Mouse (Mus musculus) stomach, embryonic 15.5 days (tissue): Measurements from ENCODE around the gene Prkcg. TPM values are rescaled to one million over a fixed set of nuclear protein-coding genes. Genes with fewer than 3 reads are reported as not detected.

ENCODE experiments used
- ATAC-seq: fragments of 200-750 bp; cut with Nextera tagmentation; 2 replicates; pipeline ENCODE4 v1.8.0; 2017; ENCODE audit warnings: low read depth, moderate number of reproducible peaks, moderate TSS enrichment; ENCODE audit not compliant: insufficient read depth, low FRiP score
- H3K27ac ChIP-seq: fragments of 300-500 bp; sonication (generic); 2 replicates; pipeline ENCODE4 v1.5.1; 2015; ENCODE audit warnings: mild to moderate bottlenecking, inconsistent platforms
- H3K27me3 ChIP-seq: fragments of 300-500 bp; sonication (generic); replicated peaks from 2 replicates; pipeline ENCODE4 v1.6.1; 2015; ENCODE audit warnings: inconsistent platforms
- H3K36me3 ChIP-seq: fragments of 300-500 bp; sonication (generic); 2 replicates; pipeline ENCODE4 v1.6.1; 2015; ENCODE audit warnings: inconsistent platforms
- H3K4me1 ChIP-seq: fragments of 300-500 bp; sonication (generic); 2 replicates; pipeline ENCODE4 v1.6.1; 2015; ENCODE audit warnings: inconsistent platforms
- H3K4me2 ChIP-seq: fragments of 300-500 bp; sonication (generic); 2 replicates; pipeline ENCODE4 v1.6.1; 2015; ENCODE audit warnings: mild to moderate bottlenecking, inconsistent platforms
- H3K4me3 ChIP-seq: fragments of 300-500 bp; sonication (generic); replicated peaks from 2 replicates; pipeline ENCODE4 v1.5.1; 2015; ENCODE audit warnings: inconsistent platforms
- H3K9ac ChIP-seq: fragments of 300-500 bp; sonication (generic); 2 replicates; pipeline ENCODE4 v1.6.1; 2015; ENCODE audit warnings: inconsistent platforms
- H3K9me3 ChIP-seq: fragments of 300-500 bp; sonication (generic); 2 replicates; pipeline ENCODE4 v1.6.1; 2016; ENCODE audit warnings: inconsistent platforms
- WGBS: fragments of 180-500 bp; shearing (Covaris S2); methylation state at CpG from one replicate; pipeline ENCODE4 v1.1.7; 2015; 5-methylcytosine and 5-hydroxymethylcytosine counted together
- polyA plus RNA-seq: library from polyadenylated mRNA; unstranded; fragments of >200 nt; fragmentation: Nextera tagmentation; extraction: Ambion mirVana; gene quantifications from 2 replicates; pipeline ENCODE4 v1.2.1, GENCODE M21; 2015

Prkcg gene
- polyA plus RNA-seq: 0.40 and 0.49 TPM in 2 replicates

GRCm38 (mm10) chr7:3288976-3289970 lies at the start of gene Prkcg, which contains the start of gene Myadm:
Prkcg (plus strand) TSS chr7:3289179.
Myadm (plus strand) TSS chr7:3289080.
- Histone ChIP-seq H3K4me2 (peak within 1 kb of the TSS; percentile 68), H3K27ac (peak within 1 kb of the TSS; percentile 94), H3K4me1 (peaks cover 22% of the 10 kb centered on the region), H3K9ac (peak within 1 kb of the TSS; percentile 52), H3K27me3 (no peaks in the 10 kb centered on the region), H3K4me3 (peak within 1 kb of the TSS; percentile 48), H3K9me3 (no peaks in the 10 kb centered on the region), H3K36me3 (no peaks in the 10 kb centered on the region)
- WGBS: 1% methylated on average over 30 of the region's 30 CpGs
- peak; percentile 40 for ATAC-seq

GRCm38 (mm10) chr7:3239193-3239592 lies 49.8 kb upstream of the Prkcg start:
- Histone ChIP-seq H3K27ac (no peak overlapping the region), H3K4me3 (no peak overlapping the region), H3K4me2 (no peak overlapping the region), H3K4me1 (no peaks in the 10 kb centered on the region), H3K9me3 (no peaks in the 10 kb centered on the region), H3K36me3 (no peaks in the 10 kb centered on the region), H3K9ac (no peak overlapping the region), H3K27me3 (no peaks in the 10 kb centered on the region)
- WGBS: 75% methylated on average over 2 of the region's 2 CpGs
- ATAC-seq: no peak

- Histone ChIP-seq H3K9ac (no peak overlapping the region), H3K27me3 (peaks cover 4% of the 10 kb centered on the region; the same call in 1 of the 2 replicates), H3K4me3 (no peak overlapping the region), H3K36me3 (no peaks in the 10 kb centered on the region), H3K4me1 (peaks cover 3% of the 10 kb centered on the region; the same call in 1 of the 2 replicates), H3K27ac (no peak overlapping the region), H3K9me3 (no peaks in the 10 kb centered on the region), H3K4me2 (no peak overlapping the region)
- 60% methylated on average over 3 of the region's 3 CpGs for WGBS
- no peak for ATAC-seq
Measured at GRCm38 (mm10) chr7:3260701-3261100, 28.3 kb upstream of the Prkcg start.

- H3K4me2 ChIP-seq: no peak overlapping the region
- 59% methylated on average over 4 of the region's 4 CpGs for WGBS
- H3K4me1 ChIP-seq: peaks cover 3% of the 10 kb centered on the region; the same call in 1 of the 2 replicates
- H3K4me3 ChIP-seq: no peak overlapping the region
- no peaks in the 10 kb centered on the region for H3K36me3 ChIP-seq
- H3K27me3 ChIP-seq: peaks cover 4% of the 10 kb centered on the region; the same call in 1 of the 2 replicates
- no peak for ATAC-seq
- H3K27ac ChIP-seq: no peak overlapping the region
- H3K9me3 ChIP-seq: no peaks in the 10 kb centered on the region
- no peak overlapping the region for H3K9ac ChIP-seq
Measured at GRCm38 (mm10) chr7:3261446-3261845, 27.5 kb upstream of the Prkcg start.

GRCm38 (mm10) chr7:3262789-3263188 lies 26.2 kb upstream of the Prkcg start:
- no peaks in the 10 kb centered on the region for H3K36me3 ChIP-seq
- H3K27me3 ChIP-seq: peaks cover 4% of the 10 kb centered on the region; the same call in 1 of the 2 replicates
- peaks cover 3% of the 10 kb centered on the region; the same call in 1 of the 2 replicates for H3K4me1 ChIP-seq
- WGBS: 37% methylated on average over 2 of the region's 2 CpGs
- no peak overlapping the region for H3K9ac ChIP-seq
- H3K4me2 ChIP-seq: no peak overlapping the region
- no peak overlapping the region for H3K27ac ChIP-seq
- no peak overlapping the region for H3K4me3 ChIP-seq
- H3K9me3 ChIP-seq: no peaks in the 10 kb centered on the region
- ATAC-seq: no peak

GRCm38 (mm10) chr7:3264390-3265022 lies 24.5 kb upstream of the Prkcg start:
- no peak overlapping the region for H3K9ac ChIP-seq
- H3K27ac ChIP-seq: no peak overlapping the region
- peak; percentile 27; the same call in 1 of the 2 replicates for ATAC-seq
- WGBS: 25% methylated on average over 22 of the region's 22 CpGs
- H3K36me3 ChIP-seq: no peaks in the 10 kb centered on the region
- peak overlapping the region; percentile 12; the same call in 1 of the 2 replicates for H3K4me3 ChIP-seq
- peaks cover 3% of the 10 kb centered on the region; the same call in 1 of the 2 replicates for H3K4me1 ChIP-seq
- H3K27me3 ChIP-seq: peaks cover 4% of the 10 kb centered on the region; the same call in 1 of the 2 replicates
- peak overlapping the region; percentile 37 for H3K4me2 ChIP-seq
- H3K9me3 ChIP-seq: no peaks in the 10 kb centered on the region

GRCm38 (mm10) chr7:3265311-3265710 lies 23.7 kb upstream of the Prkcg start:
- Histone ChIP-seq H3K27me3 (peaks cover 4% of the 10 kb centered on the region; the same call in 1 of the 2 replicates), H3K27ac (no peak overlapping the region), H3K4me1 (peaks cover 3% of the 10 kb centered on the region; the same call in 1 of the 2 replicates), H3K9me3 (no peaks in the 10 kb centered on the region), H3K36me3 (no peaks in the 10 kb centered on the region), H3K4me2 (no peak overlapping the region; the same call in 1 of the 2 replicates), H3K9ac (no peak overlapping the region), H3K4me3 (no peak overlapping the region)
- no peak for ATAC-seq
- WGBS: 56% methylated on average over 6 of the region's 6 CpGs

GRCm38 (mm10) chr7:3267261-3267660 lies 21.7 kb upstream of the Prkcg start:
- peaks cover 4% of the 10 kb centered on the region; the same call in 1 of the 2 replicates for H3K27me3 ChIP-seq
- no peak overlapping the region for H3K9ac ChIP-seq
- no peak overlapping the region for H3K27ac ChIP-seq
- no peak for ATAC-seq
- H3K4me2 ChIP-seq: no peak overlapping the region
- H3K36me3 ChIP-seq: no peaks in the 10 kb centered on the region
- H3K4me1 ChIP-seq: peaks cover 3% of the 10 kb centered on the region; the same call in 1 of the 2 replicates
- 65% methylated on average over 3 of the region's 3 CpGs for WGBS
- no peak overlapping the region for H3K4me3 ChIP-seq
- H3K9me3 ChIP-seq: no peaks in the 10 kb centered on the region

GRCm38 (mm10) chr7:3267888-3268287 lies 21.1 kb upstream of the Prkcg start:
- 63% methylated on average over 8 of the region's 8 CpGs for WGBS
- Histone ChIP-seq H3K27me3 (peaks cover 4% of the 10 kb centered on the region; the same call in 1 of the 2 replicates), H3K4me2 (no peak overlapping the region), H3K4me1 (peaks cover 3% of the 10 kb centered on the region; the same call in 1 of the 2 replicates), H3K9ac (no peak overlapping the region), H3K27ac (no peak overlapping the region), H3K4me3 (no peak overlapping the region), H3K36me3 (no peaks in the 10 kb centered on the region), H3K9me3 (no peaks in the 10 kb centered on the region)
- ATAC-seq: no peak

- Histone ChIP-seq H3K27ac (no peak overlapping the region), H3K9ac (no peak overlapping the region), H3K9me3 (no peaks in the 10 kb centered on the region), H3K4me2 (no peak overlapping the region), H3K27me3 (peaks cover 4% of the 10 kb centered on the region; the same call in 1 of the 2 replicates), H3K4me3 (no peak overlapping the region), H3K4me1 (peaks cover 3% of the 10 kb centered on the region; the same call in 1 of the 2 replicates), H3K36me3 (no peaks in the 10 kb centered on the region)
- WGBS: 27% methylated on average over 3 of the region's 3 CpGs
- no peak for ATAC-seq
Measured at GRCm38 (mm10) chr7:3268291-3268690, 20.7 kb upstream of the Prkcg start.

- H3K27me3 ChIP-seq: no peaks in the 10 kb centered on the region
- H3K4me2 ChIP-seq: no peak overlapping the region
- ATAC-seq: no peak
- H3K27ac ChIP-seq: no peak overlapping the region
- WGBS: 82% methylated on average over 9 of the region's 9 CpGs
- no peaks in the 10 kb centered on the region for H3K36me3 ChIP-seq
- no peaks in the 10 kb centered on the region for H3K4me1 ChIP-seq
- H3K4me3 ChIP-seq: no peak overlapping the region
- H3K9ac ChIP-seq: no peak overlapping the region
- H3K9me3 ChIP-seq: no peaks in the 10 kb centered on the region
Measured at GRCm38 (mm10) chr7:3272206-3272605, 16.8 kb upstream of the Prkcg start.
